Mouse (Mus musculus) activated CD4-positive, CD25-positive, alpha-beta regulatory T cell, adult 4 months (primary cell): ENCODE results near the gene Elf5. TPM values are rescaled to one million over a fixed set of nuclear protein-coding genes. Genes with fewer than 3 reads are reported as not detected.

Source experiments
- ATAC-seq: one replicate; pipeline ENCODE4 v1.8.0; 2017
- polyA plus RNA-seq, 2 experiments: library from polyadenylated mRNA; unstranded; fragments of 100-300 nt; shearing (Covaris generic); gene quantifications; one replicate each; pipeline ENCODE4 v1.2.1; 2017

Gene Elf5
- polyA plus RNA-seq, 2 experiments from 2014 or later = not detected

- no peak for ATAC-seq
Measured at GRCm38 (mm10) chr2:103477456-103477855, 66.0 kb downstream of the Elf5 start.

- no peak for ATAC-seq
Measured at GRCm38 (mm10) chr2:103478326-103478725, 66.8 kb downstream of the Elf5 start.

GRCm38 (mm10) chr2:103480240-103480639 lies 68.8 kb downstream of the Elf5 start:
- ATAC-seq = no peak

- ATAC-seq = no peak
Measured at GRCm38 (mm10) chr2:103480871-103481270, 69.4 kb downstream of the Elf5 start.

GRCm38 (mm10) chr2:103481314-103482231 lies 70.1 kb downstream of the Elf5 start:
- ATAC-seq = no peak

GRCm38 (mm10) chr2:103483289-103483985 lies 71.9 kb downstream of the Elf5 start:
- no peak for ATAC-seq

GRCm38 (mm10) chr2:103483986-103484520 lies 72.6 kb downstream of the Elf5 start:
- no peak for ATAC-seq

GRCm38 (mm10) chr2:103484617-103485401 lies 73.3 kb downstream of the Elf5 start, which contains the start of gene Cat:
Cat (minus strand) TSS chr2:103485160.
- ATAC-seq = peak; percentile 98

- no peak for ATAC-seq
Measured at GRCm38 (mm10) chr2:103492526-103492925, 81.0 kb downstream of the Elf5 start.

GRCm38 (mm10) chr2:103493827-103494226 lies 82.3 kb downstream of the Elf5 start:
- ATAC-seq = no peak

GRCm38 (mm10) chr2:103495633-103496418 lies 84.3 kb downstream of the Elf5 start:
- ATAC-seq = no peak

Other genes starting within 250 kb of the Elf5 start
- not detected for gene Ehf, start 108.4 kb upstream of the Elf5 start, polyA plus RNA-seq
- gene Cat, start 73.5 kb downstream of the Elf5 start, polyA plus RNA-seq = 100 to 1,000 TPM; 104 to 110 TPM
- 10 to 100 TPM in 1 of 2 experiments, 1 to 10 TPM in 1; 9.0 to 10.9 TPM for gene Abtb2, start 154.6 kb downstream of the Elf5 start, polyA plus RNA-seq